Mouse (Mus musculus): ENCODE measurements around the gene Grb10. TPM values are rescaled to one million over a fixed set of nuclear protein-coding genes. Genes with fewer than 3 reads are reported as not detected.

The Grb10 gene
- total RNA-seq, 2 experiments from 2014 or later, result 61.1 to 71.2 TPM

DNA sequence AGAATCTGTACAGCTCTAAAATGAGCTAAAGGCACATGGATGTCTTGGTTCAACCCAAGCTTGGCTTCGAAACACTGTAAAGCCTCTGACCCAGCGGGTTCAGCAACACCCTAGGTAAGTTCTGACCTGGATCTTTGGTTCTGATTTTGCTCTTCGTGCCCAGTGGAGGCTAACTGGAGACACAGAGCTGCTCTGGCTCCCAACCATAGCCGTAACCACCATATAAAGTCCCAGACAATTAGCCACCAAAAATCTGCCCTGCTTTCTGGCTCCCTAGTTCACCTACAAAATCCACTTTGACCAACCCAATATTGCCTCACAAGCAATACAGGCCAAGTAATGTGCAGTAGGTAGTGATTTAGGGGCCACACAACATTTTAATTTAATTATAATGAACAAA, 3.7 kb downstream of the Grb10 start:
- DNase-seq (ENCODE audit: low spot score in 2 of 2), result no peak

DNA sequence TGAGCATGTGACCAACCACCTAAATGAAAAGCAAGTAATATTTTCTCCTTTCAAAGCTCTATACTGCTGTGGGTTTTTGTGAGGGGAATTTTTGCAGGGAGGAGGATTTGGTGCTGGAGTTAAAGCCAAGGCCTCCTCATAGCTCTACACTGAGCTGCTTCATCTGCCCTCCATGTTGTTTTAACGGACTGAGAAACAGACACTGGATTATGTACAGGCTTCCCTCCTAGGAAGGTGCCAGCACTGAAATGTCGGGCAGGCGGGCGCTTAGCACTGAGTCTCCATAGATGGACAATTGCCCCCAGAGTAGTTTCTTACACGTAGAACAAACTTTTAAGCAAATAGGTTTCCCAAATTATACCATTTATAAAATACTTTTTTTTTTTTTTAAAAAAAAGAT, 4.1 kb downstream of the Grb10 start:
- DNase-seq (ENCODE audit: low spot score in 2 of 2), result no peak

DNA sequence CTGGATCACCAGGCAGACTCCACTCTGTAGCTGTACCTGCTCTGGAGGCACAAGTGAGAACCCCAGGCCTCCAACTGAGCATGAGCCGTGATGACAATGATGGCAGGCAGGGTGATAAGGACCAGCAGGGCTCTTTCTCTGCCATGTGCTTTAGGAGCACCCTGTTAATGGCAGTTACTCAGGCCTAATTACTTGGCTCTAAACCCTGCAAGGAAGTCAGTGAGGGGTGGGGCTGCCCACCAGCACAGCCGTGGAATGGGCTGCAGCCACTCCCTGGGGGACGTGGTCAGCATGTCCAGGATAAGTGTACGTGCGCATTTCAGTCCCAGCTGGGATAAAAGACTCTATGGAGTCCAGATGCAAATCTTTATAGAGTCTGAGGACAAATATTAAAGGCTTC, 5.7 kb downstream of the Grb10 start:
- no peak for DNase-seq (ENCODE audit: low spot score in 2 of 2)

DNA sequence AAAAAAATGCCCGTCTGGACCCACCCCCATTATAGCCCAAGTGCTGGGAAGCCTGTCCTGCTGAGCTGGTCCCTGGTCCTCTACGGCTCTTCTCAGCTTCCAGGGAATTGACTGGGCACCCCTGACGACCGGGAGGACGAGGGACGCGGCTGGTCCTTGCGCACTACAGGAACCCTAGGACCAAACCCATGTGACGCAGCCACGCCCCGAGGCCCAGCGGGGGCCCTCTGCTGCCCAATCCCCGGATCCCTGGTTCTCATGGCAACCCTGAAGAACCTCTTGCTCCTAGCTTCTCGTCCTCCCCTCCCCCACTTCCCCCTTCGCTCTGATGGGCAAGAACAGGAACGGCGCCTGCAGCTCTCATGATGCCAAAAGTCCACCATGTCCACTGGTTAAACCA, 11.8 kb downstream of the Grb10 start:
- DNase-seq (ENCODE audit: low spot score in 2 of 2), result no peak

DNA sequence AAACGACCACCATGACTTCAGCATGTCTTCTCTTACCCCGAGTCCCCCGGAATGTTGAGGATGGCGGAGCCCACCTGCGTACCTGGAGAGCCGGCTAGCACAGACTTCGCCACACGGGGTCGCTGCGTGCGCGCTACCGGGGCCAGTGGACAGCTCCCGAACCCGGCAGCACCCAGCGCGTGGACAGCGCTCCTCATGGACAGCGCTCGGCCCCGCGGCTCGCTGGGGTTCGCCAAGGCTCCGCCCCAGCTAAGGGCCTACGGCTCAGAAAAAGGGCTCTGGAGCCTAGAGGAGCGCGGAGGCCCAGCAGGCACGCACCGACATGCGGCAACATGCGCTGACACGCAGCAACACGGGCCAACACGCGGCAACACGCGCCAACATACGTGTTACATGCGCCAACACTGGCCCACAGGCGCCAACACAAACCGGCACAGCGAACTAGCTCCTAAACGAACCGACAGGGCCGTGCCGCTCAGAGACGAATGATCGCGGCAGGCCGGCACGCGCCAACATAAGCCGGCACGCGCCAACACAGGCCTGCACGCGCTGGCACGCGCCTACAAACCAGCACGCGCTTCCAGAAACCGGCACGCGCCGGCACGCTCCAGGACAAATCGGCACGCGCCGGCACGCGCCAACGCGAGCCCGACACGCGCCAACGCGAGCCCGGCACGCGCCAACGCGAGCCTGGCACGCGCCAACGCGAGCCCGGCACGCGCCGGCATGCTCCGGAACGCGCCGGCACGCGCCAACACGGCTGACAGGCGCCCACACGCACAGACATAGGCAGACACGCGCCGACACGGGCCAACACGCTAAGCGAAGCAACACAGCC, 12.5 kb downstream of the Grb10 start:
- DNase-seq (ENCODE audit: low spot score in 2 of 2), result peak; percentile 68 to 71

DNA sequence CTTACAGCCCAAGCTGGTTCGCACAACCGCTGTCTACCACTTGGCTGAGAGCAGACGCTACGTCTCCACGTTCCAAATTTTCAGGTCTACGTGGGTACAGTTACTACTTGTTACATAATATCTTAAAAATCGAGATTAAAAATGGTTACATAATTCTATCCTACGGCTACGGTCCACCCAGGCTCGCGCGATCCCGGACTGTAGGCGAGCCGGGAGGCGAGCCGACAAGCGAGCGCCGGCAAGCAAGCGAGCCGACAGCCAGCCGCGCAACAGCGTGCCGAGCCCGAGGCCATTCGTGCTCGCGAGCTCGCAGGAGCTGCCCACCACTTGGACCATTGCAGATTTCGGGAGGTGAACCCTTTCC, 13.1 kb downstream of the Grb10 start:
- no peak for DNase-seq (ENCODE audit: low spot score in 2 of 2)

DNA sequence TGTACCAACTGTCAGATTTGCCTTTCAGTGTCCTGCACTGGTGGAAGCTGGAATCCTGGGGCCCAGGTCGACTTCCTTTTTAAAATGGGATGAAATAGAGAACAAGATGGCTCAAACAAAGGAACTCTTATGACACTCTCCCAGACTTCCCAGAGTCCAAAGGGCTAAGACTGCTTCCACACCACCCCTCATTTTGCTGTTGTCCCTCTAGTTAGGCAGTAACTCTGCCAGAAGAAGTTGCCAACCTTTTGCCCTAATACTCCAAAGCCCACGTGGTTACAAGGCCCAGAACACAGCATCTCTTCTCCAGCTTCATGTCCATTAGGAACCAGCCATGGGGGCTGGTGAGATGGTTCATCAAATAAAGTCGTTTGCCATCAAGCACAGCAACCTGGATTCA, 15.4 kb downstream of the Grb10 start:
- DNase-seq (ENCODE audit: low spot score in 2 of 2), result no peak

DNA sequence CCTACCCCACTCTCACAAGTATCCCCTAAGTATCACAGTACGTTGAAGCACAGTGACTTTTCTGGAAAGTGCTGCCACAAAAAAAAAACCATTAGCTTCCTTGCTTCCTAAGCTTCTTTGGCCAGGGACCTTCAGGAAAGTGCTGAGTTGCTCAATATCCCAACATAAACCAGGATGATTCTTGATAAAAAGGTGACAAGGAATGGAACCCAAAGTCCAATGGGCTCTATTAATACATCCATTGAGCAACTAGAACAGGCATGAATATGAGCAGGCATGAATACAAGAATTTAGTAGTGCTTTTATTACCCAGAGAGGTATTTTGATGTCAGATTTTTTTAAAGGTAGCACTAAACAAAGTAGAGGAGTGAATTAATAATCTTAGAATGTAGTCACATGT, 18.8 kb downstream of the Grb10 start:
- DNase-seq (ENCODE audit: low spot score in 2 of 2), result no peak

DNA sequence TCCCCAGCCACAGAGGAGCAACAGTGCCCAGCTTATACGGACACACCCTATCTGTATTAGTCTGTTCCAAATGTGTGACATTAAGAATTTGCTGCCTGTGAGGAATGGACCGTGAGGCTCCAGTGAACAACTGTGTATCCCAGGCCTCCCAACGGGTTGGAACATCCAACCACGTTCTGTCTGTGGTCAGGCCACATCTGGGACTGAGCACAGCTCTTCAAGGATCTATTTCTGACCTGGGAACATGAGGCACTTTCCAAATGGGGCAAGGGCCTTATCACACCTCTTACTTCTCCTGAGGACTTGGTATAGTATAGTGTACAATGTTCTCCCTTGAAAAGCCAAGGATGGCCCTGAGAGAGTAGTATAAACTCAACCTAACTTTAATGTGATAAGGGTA, 19.9 kb downstream of the Grb10 start:
- DNase-seq (ENCODE audit: low spot score in 2 of 2), result no peak

DNA sequence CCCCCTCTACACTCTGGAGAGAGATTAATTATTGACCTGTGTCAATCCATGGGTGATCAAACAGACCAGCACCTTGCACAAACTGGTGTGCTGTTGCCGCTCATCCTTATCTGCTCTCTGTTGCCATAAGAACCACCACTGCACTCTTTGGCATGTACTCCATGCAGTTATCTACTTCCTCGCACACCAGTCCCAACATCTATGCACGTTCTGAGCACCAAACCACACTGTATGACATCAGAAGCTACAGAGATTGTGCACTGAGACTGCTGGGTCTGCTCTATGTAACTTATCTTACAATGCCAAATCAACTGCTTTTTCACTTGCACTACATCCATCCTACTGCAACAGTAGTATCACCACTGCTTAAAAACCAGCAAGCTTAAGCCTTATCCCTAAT, 28.4 kb downstream of the Grb10 start:
- no peak for DNase-seq (ENCODE audit: low spot score in 2 of 2)

DNA sequence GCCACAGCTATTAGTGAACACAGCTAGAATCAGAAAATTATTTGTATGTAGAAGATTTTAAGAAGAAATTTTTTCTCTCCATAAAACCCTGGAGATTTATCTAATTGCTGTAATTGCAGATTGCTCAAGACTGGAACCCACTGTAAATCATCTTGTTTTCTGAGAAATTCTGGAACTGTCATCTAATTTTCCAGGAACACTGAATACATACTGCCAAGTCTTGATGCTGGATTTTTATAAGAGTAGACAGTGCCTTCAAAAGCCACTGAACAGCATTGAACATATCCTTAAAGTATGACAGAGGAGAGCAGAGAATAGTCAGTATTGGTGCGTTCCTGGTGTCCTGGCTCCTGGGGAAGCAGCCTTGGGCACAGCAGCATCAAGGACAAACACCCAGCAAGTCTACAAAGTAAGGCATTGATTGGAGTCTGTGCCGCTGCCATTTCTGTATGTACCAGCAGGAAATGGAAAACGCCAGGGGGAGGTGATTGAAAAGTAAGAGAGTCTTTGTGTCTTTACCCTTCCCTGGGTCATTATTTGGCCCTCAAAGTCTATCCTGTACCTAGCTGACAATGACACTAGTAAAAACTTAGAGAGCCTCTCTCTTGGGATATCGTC, 38.1 kb downstream of the Grb10 start:
- peak in 1 of 2 experiments; percentile 7 for DNase-seq (ENCODE audit: low spot score in 2 of 2)

DNA sequence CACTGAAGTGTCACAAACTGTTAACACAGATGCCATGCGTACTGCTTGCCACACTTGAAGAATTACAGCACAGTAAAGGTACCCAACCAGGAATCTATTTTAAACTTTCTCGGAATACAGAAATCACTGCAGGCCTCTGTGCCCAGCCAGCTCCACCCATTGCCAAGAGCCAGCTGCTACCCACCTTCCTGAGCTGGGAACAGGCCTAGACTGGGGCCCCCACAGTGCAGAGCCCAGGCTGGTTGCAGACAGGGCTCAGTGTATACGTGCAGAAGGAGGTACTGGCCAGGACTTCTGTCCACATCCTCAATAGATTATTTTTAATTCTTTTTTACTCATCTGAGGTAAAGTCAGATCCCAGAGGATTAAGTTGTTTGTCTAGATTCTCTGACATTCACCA, 39.6 kb downstream of the Grb10 start:
- no peak for DNase-seq (ENCODE audit: low spot score in 2 of 2)

DNA sequence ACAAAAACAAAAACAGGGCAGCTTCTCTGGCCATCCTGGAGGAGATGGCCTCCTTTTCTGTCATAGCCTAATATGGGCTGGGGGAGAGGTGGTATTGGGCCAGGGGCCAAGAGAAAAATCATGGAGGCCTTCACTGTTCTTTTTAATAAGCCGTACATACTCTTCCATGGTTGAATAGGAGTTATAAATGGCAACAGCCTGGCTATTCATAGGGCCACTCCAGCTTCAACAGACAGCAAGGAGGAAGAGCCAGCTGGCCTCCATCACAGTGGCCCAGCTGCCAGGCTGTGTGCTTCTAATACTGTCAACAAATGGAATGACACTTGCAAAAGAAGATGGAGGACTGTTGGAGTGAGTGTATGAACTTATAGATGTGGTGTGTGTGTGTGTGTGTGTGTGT, 41.4 kb downstream of the Grb10 start:
- DNase-seq (ENCODE audit: low spot score in 2 of 2), result no peak

DNA sequence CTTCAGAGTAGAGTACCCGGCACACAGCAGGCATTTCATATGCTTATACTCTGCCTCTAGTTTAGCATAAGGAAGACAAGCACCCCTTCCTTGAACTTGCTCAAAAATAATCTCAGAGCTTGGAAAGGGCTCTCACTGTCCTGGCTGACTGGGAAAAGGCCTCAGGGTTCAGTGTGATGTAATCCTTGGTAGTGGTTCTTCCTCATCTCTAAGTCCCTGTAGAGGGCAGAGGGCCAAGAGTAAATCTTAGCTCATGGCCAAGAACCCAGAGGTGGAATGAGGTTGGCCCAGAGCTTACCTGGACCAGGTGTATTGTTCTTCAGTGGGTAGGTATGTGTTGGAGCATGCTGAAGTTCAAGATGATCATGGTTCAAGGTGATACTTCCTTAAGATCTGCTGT, 43.1 kb downstream of the Grb10 start:
- DNase-seq (ENCODE audit: low spot score in 2 of 2), result no peak

DNA sequence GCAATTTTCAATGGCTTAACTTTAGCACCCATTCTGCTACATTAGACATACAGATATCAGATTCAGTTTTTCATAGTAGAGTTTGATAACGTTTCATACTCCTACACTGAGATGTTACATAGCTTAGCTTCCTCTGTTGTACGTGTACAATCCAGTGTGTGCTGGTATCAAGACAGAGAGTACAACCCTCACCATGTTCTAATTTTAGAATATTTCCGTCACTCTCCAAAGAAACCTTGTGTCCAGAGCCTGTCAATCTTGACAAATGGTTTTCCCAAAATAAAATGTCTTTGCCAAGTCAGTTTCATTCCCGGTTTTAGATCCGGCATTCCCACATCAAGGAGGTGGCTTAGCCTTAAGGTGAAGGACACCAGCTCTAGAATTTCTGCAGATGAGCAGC, 44.7 kb downstream of the Grb10 start:
- DNase-seq (ENCODE audit: low spot score in 2 of 2), result no peak

DNA sequence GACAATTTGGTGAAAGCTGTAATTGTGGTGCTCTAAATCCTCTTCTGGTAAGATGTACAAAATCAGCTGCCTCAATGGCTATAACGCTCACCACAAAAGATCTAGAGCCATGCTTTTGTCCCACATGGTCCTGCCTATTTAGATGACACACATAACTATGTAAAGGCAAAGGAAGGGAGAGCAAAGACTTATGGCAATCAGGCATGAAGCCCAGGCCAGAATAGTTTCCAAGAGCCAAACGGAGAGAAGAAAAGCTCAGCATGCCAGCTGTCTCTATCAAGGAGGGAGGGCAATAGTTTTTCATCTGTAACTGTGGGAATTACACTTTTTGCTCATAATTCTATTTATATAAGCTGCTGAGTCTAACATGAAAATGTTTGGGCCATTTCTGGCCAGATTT, 45.3 kb downstream of the Grb10 start:
- DNase-seq (ENCODE audit: low spot score in 2 of 2), result no peak

DNA sequence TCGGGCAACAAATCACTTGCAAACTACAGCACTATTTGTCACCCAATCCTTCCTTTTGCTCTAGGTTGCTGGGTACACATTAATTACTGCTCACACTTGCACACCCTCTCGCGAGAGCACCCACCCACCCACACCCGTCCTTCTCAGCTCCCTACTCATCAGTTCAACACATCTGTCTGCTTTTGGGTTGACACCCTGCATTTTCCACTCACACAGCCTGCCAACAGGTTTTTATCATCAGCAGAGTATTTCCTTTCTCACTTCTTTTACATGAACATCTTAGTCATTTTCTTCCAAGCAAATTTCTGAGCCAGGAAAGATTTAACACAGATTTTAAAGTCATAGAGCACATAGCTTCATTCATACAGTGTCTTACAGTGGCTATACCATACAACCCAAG, 48.6 kb downstream of the Grb10 start:
- DNase-seq (ENCODE audit: low spot score in 2 of 2), result no peak

DNA sequence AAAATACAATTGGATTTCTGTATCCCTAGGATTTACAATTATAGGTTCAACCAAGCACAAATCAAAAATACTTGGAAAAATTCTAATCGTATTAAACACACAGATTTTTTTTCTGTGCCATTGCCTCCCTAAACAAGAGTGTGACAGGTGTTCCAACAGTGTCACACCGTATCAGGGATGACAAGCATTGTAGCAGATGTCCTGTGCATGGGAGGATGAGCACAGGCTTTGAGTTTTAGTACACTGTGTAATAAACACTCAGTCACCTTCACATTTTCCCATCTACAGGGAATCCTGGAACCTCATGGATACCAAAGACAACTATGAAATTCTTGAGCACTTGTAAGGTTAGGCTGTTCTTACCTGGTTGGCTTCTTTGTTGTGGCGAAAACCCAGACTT, 51.2 kb downstream of the Grb10 start:
- no peak for DNase-seq (ENCODE audit: low spot score in 2 of 2)

DNA sequence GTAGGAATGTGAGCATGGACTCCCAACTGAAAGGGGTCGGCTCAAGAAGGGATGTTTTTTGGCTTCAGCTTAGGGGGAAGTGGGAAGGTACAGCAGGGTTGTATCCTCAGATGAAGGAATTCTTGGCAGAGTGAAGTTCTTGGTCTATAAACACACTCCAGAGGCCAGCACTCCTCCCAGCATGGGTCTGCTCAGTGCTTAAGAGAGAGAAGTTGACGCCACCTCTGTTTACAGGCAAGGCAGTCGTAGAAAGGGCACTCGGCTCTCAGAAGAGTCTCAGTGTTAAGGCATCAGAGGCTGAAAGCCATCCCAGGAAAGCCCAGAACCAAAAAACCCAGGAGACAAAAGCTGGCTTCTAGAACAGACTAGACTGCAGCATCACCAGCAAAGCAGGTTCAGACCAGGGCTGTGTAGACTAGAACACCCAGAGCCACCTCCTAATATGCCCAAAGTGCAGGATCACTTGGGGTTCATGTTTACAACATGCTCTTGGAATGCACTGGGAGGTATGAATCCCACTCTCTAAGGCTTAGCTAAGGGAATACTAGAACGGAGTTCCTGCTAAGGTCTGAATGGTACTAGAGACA, 59.8 kb downstream of the Grb10 start:
- DNase-seq (ENCODE audit: low spot score in 2 of 2), result no peak

DNA sequence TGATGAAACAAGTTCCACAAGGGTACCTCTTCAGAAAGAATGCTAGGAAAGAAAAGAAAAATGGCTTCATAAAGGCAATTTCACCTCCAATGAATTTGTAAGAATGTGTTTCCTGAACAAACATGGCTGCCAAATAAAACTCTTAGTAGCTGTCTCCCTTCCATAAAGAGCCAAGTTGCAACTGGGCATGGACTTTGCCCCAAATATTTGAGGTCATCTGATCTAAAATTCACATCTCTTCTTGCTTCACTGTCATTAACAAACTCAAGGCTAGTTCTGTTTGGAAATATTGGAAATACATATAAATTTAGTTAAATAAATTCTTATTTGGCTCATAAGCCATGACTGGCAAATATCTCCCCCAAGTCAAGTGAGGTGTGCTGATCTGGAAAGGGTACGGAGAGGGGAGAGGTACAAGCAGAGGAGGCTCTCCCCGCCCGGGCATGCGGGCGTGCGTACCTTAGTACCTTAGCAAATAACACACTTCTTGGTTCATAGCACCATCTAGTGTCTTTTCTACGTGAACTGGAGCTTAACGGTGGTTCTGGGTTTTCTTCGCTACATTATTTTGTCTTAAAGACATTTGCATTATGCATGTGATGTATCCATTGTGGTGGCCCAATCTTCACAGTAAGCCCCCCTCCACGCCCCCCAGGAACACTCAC, 63.8 kb downstream of the Grb10 start:
- no peak for DNase-seq (ENCODE audit: low spot score in 2 of 2)

DNA sequence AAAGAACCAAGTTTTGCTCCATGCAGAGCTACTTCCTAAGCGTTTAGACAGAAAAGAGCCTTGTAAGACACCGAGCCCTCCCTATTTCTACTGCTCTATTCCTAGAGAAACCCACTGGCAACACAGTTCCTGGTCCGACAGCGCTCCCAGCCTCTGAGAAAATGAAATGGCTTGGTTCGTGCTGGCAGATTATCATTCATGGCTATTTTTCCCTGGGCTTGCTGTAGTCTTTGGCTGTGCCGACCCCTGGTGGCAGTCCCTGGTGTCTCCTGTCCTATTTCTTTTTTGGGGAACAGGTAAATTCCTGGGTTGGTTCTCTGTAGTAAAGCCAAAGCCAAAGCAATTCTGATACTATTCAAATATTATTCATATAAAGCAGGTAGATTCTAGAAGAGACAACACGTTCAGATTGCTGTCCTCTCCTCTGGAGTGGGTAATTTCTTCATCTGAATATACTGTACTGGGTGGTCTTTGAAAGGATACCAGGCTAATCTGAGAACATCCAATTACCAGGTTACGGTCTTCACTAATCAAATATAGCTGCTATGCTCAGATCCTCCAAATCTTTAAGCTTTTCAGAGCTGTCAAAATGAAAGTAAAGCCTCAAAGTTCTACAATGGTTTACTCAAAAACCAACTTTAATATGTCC, 65.0 kb downstream of the Grb10 start:
- peak; percentile 55 to 67 for DNase-seq (ENCODE audit: low spot score in 2 of 2)
